Mouse (Mus musculus): ENCODE measurements around the gene Mettl15.

DNA sequence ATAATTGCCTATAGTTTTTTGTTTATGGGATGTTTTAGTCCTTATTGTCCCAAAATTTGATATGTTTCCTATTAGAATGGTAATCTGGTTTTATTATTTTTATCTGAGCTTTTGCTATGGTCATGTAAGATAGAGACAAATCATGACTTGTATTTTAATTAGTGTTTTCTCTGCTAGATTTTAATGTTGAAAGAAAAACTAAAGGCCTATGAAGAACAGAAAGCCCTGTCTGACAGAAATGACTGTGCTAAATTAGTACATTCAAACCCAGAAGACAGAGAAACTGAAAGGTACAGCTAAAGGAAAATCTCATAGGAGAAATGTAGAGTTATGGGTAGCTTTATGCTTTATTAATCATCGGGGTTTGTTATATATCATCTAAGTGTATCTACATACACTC lies 17.6 kb upstream of the Mettl15 start:
- TF ChIP-seq POLR2A (IDR thresholded peaks at IDR 0.05; ENCODE audit: borderline replicate concordance, low read depth, low read length) (no peak), CTCF (IDR thresholded peaks at IDR 0.05; ENCODE audit: low read depth, low read length) (no peak)

Data from bone marrow macrophage, adult 2 months (primary cell).